Mouse (Mus musculus): ENCODE measurements around the gene Rab42.

Rab42 gene

GRCm38 (mm10) chr4:132302939-132303479, at the start of gene Rab42:
Gene Rab42, minus strand, starts transcription at chr4:132303385.
- DNase-seq (ENCODE audit: extremely low read depth, insufficient read length, low spot score) = peak; percentile 54

DNA sequence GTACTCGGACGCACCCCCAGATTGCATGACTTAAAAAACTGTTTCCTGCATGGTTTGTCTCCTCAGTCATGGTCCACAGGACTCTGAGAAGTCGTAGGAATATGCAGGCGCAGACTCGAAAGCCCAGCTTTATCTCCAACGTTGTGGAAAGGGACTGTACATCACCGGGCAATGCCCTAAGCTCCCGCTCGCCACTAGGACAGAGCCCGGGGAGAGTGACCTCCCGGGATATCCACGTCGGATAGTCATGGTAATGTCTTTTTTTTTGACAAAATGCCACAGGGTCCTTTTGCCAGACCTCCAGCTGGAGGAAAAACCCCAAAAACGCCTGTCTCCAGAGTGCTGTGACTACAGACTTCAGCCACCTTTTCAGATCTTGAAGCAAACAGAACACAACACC, 49.6 kb upstream of the Rab42 start:
- DNase-seq (ENCODE audit: extremely low read depth, insufficient read length, low spot score) = no peak

- DNase-seq (ENCODE audit: extremely low read depth, insufficient read length, low spot score) = no peak
Measured at GRCm38 (mm10) chr4:132351401-132351800, 48.2 kb upstream of the Rab42 start.

GRCm38 (mm10) chr4:132350854-132351253, 47.7 kb upstream of the Rab42 start:
- no peak for DNase-seq (ENCODE audit: extremely low read depth, insufficient read length, low spot score)

DNA sequence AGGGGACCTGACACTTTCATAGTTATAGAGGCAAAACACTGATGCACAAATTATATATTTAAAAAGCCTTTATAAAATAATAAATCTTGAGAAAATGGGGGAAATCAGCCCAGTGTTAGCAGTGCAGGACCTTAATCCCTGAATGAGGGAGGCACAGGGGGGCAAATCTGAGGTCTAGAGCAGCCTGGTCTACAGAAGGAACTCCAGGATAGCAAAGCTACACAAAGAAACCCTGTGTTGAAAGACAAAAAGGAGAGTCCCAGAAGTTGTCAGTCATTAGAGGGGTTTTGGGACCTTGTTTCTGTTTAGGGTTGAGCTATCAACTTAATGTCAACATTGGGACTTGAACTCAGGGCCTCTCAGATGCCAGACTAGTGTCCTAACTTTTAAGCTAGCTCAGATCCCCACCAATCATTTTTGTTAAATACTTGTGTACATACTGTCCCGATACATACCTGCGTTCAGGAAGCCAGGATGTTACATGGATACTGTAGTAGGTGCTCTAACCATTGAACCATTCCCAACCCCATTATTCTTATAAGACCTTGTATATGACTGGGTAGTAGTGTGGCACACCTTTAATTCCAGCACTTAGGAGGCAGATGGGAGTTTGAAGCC, 47.0 kb upstream of the Rab42 start:
- DNase-seq (ENCODE audit: extremely low read depth, insufficient read length, low spot score) = no peak

DNA sequence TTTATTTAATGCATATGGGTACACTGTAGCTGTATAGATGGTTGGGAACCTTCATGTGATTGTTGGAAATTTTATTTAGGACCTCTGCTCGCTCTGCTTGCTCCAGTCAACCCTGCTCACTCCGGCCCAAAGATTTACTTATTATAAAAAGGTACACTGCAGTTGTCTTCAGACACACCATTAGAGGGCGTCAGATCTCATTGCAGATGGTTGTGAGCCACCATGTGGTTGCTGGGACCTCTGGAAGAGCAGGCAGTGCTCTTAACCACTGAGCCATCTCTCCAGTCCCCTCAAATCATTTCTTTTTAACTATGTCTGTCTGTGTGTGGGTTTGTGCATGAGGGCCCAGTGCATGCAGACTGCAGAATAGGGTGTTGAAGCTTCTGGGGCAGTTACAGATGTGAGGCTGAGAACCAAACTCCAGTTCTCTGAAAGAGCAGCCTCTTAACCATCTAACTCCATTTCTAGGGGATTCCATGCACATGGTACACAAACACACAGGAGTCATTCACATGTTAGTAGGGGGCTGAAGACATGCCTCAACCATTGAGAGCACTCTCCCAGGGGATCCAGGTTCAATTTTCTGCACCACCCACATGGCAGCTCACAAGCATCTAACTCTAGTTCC, 46.4 kb upstream of the Rab42 start:
- DNase-seq (ENCODE audit: extremely low read depth, insufficient read length, low spot score) = peak; percentile 40

GRCm38 (mm10) chr4:132346661-132347060, 43.5 kb upstream of the Rab42 start:
- peak; percentile 63 for DNase-seq (ENCODE audit: extremely low read depth, insufficient read length, low spot score)

- no peak for DNase-seq (ENCODE audit: extremely low read depth, insufficient read length, low spot score)
Measured at GRCm38 (mm10) chr4:132346261-132346660, 43.1 kb upstream of the Rab42 start.

GRCm38 (mm10) chr4:132345843-132346212, 42.6 kb upstream of the Rab42 start:
- DNase-seq (ENCODE audit: extremely low read depth, insufficient read length, low spot score) = no peak

- DNase-seq (ENCODE audit: extremely low read depth, insufficient read length, low spot score) = peak; percentile 93
Measured at GRCm38 (mm10) chr4:132345135-132345842, 42.1 kb upstream of the Rab42 start.

DNA sequence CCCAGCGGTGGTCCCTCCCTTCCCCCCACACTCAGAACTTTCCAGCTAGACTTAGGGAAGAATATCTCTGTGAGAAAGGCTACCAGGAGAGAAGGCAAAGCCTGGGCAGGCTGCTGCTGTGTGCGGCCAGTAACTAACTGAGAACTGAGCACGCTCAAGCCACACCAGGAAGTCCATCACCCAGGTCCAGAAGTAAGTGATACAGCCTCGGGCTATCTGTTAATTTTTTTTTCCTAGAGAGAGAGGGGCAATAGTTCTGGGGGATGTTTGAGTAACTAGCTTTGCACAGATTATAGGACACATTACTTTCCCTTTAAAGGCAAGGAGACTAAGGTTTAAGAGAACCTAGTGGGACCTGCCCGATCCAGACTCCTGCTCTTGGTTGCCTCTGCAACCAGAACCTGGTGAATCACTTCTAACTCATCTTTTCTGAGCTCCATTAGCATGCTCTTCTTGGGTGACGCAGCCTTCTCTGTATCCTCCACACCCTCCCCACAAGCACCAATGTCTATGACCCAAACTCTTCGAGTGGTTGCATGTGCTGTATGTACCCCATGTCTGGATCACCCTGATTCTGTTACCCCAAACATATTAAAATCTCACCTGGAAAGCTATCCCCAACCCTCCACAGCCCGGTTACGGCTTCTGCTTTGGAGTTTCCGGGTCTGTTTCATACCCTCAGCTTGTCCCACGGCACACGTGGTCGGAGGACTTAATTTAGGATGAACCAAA, 41.4 kb upstream of the Rab42 start:
- no peak for DNase-seq (ENCODE audit: extremely low read depth, insufficient read length, low spot score)

DNA sequence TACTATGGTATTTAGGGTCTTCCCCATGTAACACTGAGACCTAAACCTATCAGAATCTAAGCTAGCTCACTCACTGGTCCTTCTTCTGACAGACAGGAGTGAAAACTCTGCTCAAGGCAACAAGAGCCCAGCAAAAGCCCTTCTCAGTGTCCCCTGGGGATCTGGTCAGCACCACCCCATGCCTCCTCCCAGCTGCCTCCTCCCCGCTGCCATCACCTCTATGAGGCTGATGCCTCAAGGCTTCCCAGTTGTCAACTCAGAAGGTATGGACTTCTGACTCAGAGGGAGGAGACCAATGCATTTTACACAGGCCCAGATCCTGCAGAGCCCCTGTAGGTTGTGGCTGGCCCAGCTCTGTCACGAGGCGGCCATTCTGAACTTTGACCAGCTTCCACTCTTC, 38.3 kb upstream of the Rab42 start:
- DNase-seq (ENCODE audit: extremely low read depth, insufficient read length, low spot score) = peak; percentile 78

- peak; percentile 72 for DNase-seq (ENCODE audit: extremely low read depth, insufficient read length, low spot score)
Measured at GRCm38 (mm10) chr4:132338943-132339342, 35.8 kb upstream of the Rab42 start.

- no peak for DNase-seq (ENCODE audit: extremely low read depth, insufficient read length, low spot score)
Measured at GRCm38 (mm10) chr4:132332880-132333279, 29.7 kb upstream of the Rab42 start.

DNA sequence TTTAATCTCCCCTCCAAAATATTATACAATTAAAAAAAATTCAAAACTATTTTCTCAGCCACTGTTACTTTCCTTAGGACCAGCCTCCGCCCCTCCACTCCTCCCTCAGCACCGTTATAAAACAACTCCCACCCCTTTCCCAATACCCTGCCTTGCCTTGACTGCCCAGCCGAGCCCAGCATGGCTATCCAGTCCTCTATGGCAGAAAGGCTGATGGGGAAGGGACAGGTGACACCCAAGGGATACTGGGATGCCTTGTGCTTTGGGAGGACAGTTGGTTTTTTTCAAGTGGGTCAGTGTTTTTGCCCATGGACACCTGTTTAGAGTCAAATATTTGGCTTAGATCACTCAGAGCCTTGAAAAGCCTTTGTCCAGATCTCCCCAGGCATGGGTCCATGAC, 28.8 kb upstream of the Rab42 start:
- DNase-seq (ENCODE audit: extremely low read depth, insufficient read length, low spot score) = no peak

DNA sequence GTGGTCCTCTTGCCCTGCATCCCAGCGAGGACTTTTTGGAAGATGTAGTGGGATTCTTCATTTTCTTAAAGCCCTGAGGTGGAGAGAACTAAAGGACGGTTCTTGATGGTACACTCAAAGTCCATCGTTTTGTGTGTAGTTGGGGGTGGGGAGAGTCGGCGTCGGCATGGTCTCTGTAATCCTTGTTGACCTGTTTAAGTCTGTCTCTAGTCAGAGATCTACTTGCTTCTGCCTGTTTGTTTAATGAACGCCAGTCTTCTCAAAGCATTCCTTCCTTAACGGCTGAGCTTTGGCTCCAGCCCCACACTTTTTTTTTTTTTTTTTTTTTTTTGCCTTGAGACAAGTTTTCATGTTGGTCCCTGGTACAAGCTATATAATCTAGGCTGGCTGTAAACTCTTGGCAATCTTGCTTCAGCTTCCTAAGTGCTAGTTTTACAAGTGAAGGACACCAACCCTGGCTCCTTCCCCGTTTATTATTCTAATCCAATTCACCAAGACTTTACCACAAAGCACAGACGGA, 26.7 kb upstream of the Rab42 start:
- DNase-seq (ENCODE audit: extremely low read depth, insufficient read length, low spot score) = no peak

DNA sequence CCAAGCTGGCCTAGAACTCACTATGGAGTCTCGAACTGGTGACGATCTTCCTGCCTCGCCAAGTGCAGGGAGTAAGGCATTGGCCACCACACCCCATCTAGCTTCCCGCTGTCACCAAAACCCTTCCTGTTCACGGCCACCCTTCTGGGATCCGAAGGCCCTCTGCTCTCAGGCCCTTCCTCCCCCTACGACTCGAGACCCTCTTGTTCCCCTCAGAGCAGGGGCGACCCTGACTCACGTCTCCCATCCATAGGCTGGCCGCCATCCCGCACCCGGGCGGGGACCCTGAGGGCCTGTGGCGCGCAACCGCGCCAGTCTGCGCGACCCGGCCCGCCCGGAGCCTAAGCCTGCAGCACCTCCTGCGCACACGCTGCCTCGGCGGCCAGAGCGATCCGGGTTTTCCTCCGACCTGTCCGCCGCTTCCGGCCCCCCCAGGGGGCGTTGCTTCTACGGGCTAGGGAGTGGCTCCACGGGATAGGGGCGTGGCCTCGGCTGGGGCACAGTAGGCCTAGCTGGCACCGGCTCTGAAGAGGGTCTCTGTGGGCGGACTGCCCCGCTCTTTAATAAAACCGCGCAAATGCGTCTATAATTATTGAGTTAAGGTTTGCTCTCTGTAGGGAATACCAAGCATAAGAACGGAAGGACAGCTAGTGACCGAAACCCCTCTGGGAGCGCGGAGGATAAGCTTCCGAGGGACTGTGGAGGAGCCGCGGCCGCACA, 26.1 kb upstream of the Rab42 start, which contains the start of gene Trnau1ap:
Trnau1ap (minus strand) TSS at position 424 of the 720 bp plus-strand sequence.
- DNase-seq (ENCODE audit: extremely low read depth, insufficient read length, low spot score) = peak; percentile 90

- no peak for DNase-seq (ENCODE audit: extremely low read depth, insufficient read length, low spot score)
Measured at GRCm38 (mm10) chr4:132328391-132328982, 25.3 kb upstream of the Rab42 start.

GRCm38 (mm10) chr4:132326481-132326880, 23.3 kb upstream of the Rab42 start:
- no peak for DNase-seq (ENCODE audit: extremely low read depth, insufficient read length, low spot score)

- no peak for DNase-seq (ENCODE audit: extremely low read depth, insufficient read length, low spot score)
Measured at GRCm38 (mm10) chr4:132315711-132316110, 12.5 kb upstream of the Rab42 start.

All from 3134 (cell line).